Mouse (Mus musculus): Measurements from ENCODE around the gene Cacna1e. TPM values are rescaled to one million over a fixed set of nuclear protein-coding genes. Genes with fewer than 3 reads are reported as not detected.

Gene Cacna1e
- total and polyA plus RNA-seq, 2 experiments from 2014 or later: 10.3 to 68.4 TPM

GRCm38 (mm10) chr1:154888495-154888894 is 4.2 kb upstream of the Cacna1e start:
- Histone ChIP-seq H3K27me3 (ENCODE audit: insufficient read depth, low read length) (peaks cover 3% of the 10 kb centered on the region; the same call in 1 of the 2 replicates), H3K4me1 (ENCODE audit: insufficient read depth, low read length) (peaks cover 7% of the 10 kb centered on the region; the same call in 1 of the 2 replicates), H3K9ac (replicated peaks; ENCODE audit: low read length, poor library complexity, severe bottlenecking) (no peak overlapping the region), H3K27ac (ENCODE audit: low read depth, low read length) (no peak overlapping the region), H3K4me3 (ENCODE audit: low read depth, low read length) (no peak overlapping the region), H3K4me2 (ENCODE audit: low read depth, low read length, poor library complexity, severe bottlenecking) (no peak overlapping the region), H3K9me3 (ENCODE audit: low read length) (no peaks in the 10 kb centered on the region), H3K36me3 (ENCODE audit: insufficient read depth, low read length) (no peaks in the 10 kb centered on the region)
- no peak for TF ChIP-seq CTCF (IDR thresholded peaks at IDR 0.05)
- no peak for ATAC-seq (ENCODE audit: low FRiP score)
- 53% methylated on average over 5 of the region's 5 CpGs for WGBS
- peak; percentile 30 for DNase-seq (ENCODE audit: low spot score)

DNA sequence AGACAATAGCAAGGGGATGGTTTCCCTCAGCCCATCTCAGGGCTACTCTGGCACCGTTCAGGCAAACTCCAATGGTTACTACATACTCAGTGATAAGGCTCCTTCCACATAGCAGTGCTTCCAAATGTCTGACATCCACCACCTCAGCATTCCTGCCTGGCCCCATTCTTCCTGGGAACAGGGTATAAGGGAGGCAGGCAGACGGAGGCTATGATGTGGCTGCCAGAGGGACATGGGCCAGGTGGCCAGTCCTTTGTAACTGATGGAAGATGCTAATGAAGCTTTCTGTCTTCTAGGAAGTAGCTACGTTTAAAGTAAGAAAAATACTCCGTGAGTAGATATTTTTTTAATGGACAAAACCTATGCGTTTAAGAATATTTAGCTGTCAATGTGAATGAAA is 3.7 kb upstream of the Cacna1e start:
- Histone ChIP-seq H3K36me3 (ENCODE audit: insufficient read depth, low read length) (no peaks in the 10 kb centered on the region), H3K9me3 (ENCODE audit: low read length) (no peaks in the 10 kb centered on the region), H3K9ac (replicated peaks; ENCODE audit: low read length, poor library complexity, severe bottlenecking) (no peak overlapping the region), H3K4me1 (ENCODE audit: insufficient read depth, low read length) (peaks cover 7% of the 10 kb centered on the region; the same call in 1 of the 2 replicates), H3K4me3 (ENCODE audit: low read depth, low read length) (no peak overlapping the region), H3K27me3 (ENCODE audit: insufficient read depth, low read length) (peaks cover 4% of the 10 kb centered on the region; the same call in 1 of the 2 replicates), H3K27ac (ENCODE audit: low read depth, low read length) (0 out of 2 replicates have a peak overlapping the region, but pooled peaks have one; percentile 62), H3K4me2 (ENCODE audit: low read depth, low read length, poor library complexity, severe bottlenecking) (no peak overlapping the region)
- 43% methylated on average over 5 of the region's 5 CpGs for WGBS
- TF ChIP-seq CTCF (IDR thresholded peaks at IDR 0.05): no peak
- ATAC-seq (ENCODE audit: low FRiP score): no peak
- DNase-seq (ENCODE audit: low spot score): no peak

DNA sequence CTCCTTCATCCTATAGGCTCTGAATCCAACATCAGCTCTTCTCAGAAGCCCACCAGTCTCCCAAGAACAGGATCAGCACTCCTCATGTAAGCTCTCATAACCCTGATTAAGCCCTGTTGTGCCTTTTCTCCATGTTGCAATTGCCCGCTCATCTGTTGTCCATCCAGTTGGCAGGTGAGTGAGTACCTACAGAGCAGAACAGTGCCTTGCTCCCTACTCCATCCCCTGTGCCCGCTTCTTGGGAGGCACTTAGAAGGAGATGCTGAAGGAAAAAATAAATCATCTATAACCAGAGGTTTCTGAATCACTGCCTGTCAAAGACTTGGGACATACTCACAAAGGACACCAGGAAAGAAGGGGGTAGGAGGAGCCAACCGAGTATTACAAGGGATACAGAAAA is 3.2 kb upstream of the Cacna1e start:
- TF ChIP-seq CTCF (IDR thresholded peaks at IDR 0.05): no peak
- 60% methylated on average over 3 of the region's 3 CpGs for WGBS
- Histone ChIP-seq H3K4me3 (ENCODE audit: low read depth, low read length) (no peak overlapping the region), H3K9me3 (ENCODE audit: low read length) (no peaks in the 10 kb centered on the region), H3K4me1 (ENCODE audit: insufficient read depth, low read length) (peaks cover 7% of the 10 kb centered on the region; the same call in 1 of the 2 replicates), H3K9ac (replicated peaks; ENCODE audit: low read length, poor library complexity, severe bottlenecking) (no peak overlapping the region), H3K36me3 (ENCODE audit: insufficient read depth, low read length) (no peaks in the 10 kb centered on the region), H3K27ac (ENCODE audit: low read depth, low read length) (peak overlapping the region; percentile 62; the same call in 1 of the 2 replicates), H3K27me3 (ENCODE audit: insufficient read depth, low read length) (peaks cover 4% of the 10 kb centered on the region; the same call in 1 of the 2 replicates), H3K4me2 (ENCODE audit: low read depth, low read length, poor library complexity, severe bottlenecking) (no peak overlapping the region)
- no peak for DNase-seq (ENCODE audit: low spot score)
- no peak for ATAC-seq (ENCODE audit: low FRiP score)

DNA sequence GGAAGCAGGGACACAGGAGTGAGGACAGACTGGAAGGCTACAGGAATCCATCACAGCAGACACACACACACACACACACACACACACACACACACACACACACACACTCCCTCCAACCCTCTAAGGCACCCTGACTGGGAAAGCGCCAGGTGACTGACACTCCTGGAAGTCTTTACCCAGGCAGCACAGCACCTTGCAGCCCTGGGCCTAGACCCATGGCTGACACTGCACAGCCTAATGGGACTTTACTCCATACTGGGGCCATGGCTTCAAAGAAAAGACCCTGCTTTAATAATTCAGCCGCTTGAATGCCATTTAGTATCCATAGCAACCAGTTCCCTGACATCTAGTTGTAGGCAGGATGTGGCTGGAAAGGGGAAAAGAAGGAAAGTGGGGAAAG is 2.3 kb upstream of the Cacna1e start:
- Histone ChIP-seq H3K4me3 (ENCODE audit: low read depth, low read length) (no peak overlapping the region), H3K27ac (ENCODE audit: low read depth, low read length) (peak overlapping the region; percentile 62), H3K9ac (replicated peaks; ENCODE audit: low read length, poor library complexity, severe bottlenecking) (no peak overlapping the region), H3K27me3 (ENCODE audit: insufficient read depth, low read length) (peaks cover 4% of the 10 kb centered on the region; the same call in 1 of the 2 replicates), H3K4me2 (ENCODE audit: low read depth, low read length, poor library complexity, severe bottlenecking) (no peak overlapping the region), H3K36me3 (ENCODE audit: insufficient read depth, low read length) (no peaks in the 10 kb centered on the region), H3K9me3 (ENCODE audit: low read length) (no peaks in the 10 kb centered on the region), H3K4me1 (ENCODE audit: insufficient read depth, low read length) (peaks cover 7% of the 10 kb centered on the region; the same call in 1 of the 2 replicates)
- DNase-seq (ENCODE audit: low spot score) (peak; percentile 44), ATAC-seq (ENCODE audit: low FRiP score) (no peak)
- WGBS: 10% methylated on average over 2 of the region's 2 CpGs
- TF ChIP-seq CTCF (IDR thresholded peaks at IDR 0.05): no peak

- ATAC-seq (ENCODE audit: low FRiP score) (no peak), DNase-seq (ENCODE audit: low spot score) (no peak)
- Histone ChIP-seq H3K27ac (ENCODE audit: low read depth, low read length) (no peak overlapping the region), H3K9ac (replicated peaks; ENCODE audit: low read length, poor library complexity, severe bottlenecking) (no peak overlapping the region), H3K27me3 (ENCODE audit: insufficient read depth, low read length) (peaks cover 4% of the 10 kb centered on the region; the same call in 1 of the 2 replicates), H3K4me3 (ENCODE audit: low read depth, low read length) (no peak overlapping the region), H3K4me1 (ENCODE audit: insufficient read depth, low read length) (peaks cover 7% of the 10 kb centered on the region; the same call in 1 of the 2 replicates), H3K36me3 (ENCODE audit: insufficient read depth, low read length) (no peaks in the 10 kb centered on the region), H3K4me2 (ENCODE audit: low read depth, low read length, poor library complexity, severe bottlenecking) (no peak overlapping the region), H3K9me3 (ENCODE audit: low read length) (no peaks in the 10 kb centered on the region)
- no peak for TF ChIP-seq CTCF (IDR thresholded peaks at IDR 0.05)
- 53% methylated on average over 6 of the region's 6 CpGs for WGBS
Observed at GRCm38 (mm10) chr1:154885207-154885548, 877 bp upstream of the Cacna1e start.

- DNase-seq (ENCODE audit: low spot score) (no peak), ATAC-seq (ENCODE audit: low FRiP score) (no peak)
Observed at GRCm38 (mm10) chr1:154883596-154884191, 607 bp downstream of the Cacna1e start.

More at GRCm38 (mm10) chr1:154883596-154884191, 607 bp downstream of the Cacna1e start:
- H3K4me3 ChIP-seq (ENCODE audit: low read depth, low read length): peak overlapping the region; percentile 41
- peaks cover 7% of the 10 kb centered on the region; the same call in 1 of the 2 replicates for H3K4me1 ChIP-seq (ENCODE audit: insufficient read depth, low read length)
- 2% methylated on average over 18 of the region's 18 CpGs for WGBS
- H3K27me3 ChIP-seq (ENCODE audit: insufficient read depth, low read length): peaks cover 4% of the 10 kb centered on the region; the same call in 1 of the 2 replicates
- peak overlapping the region; percentile 36 for H3K9ac ChIP-seq (replicated peaks; ENCODE audit: low read length, poor library complexity, severe bottlenecking)
- no peaks in the 10 kb centered on the region for H3K36me3 ChIP-seq (ENCODE audit: insufficient read depth, low read length)
- no peaks in the 10 kb centered on the region for H3K9me3 ChIP-seq (ENCODE audit: low read length)
- H3K27ac ChIP-seq (ENCODE audit: low read depth, low read length): no peak overlapping the region
- peak overlapping the region; percentile 77 for H3K4me2 ChIP-seq (ENCODE audit: low read depth, low read length, poor library complexity, severe bottlenecking)
- no peak for TF ChIP-seq CTCF (IDR thresholded peaks at IDR 0.05)
